Mouse (Mus musculus): ENCODE measurements at regions not wholly inside any gene's neighbourhood (a gene's known extent, or its start where the extent isn't known, plus 50 kb on each side); places are given as distances from the start of the nearest gene placed in this dataset.

DNA sequence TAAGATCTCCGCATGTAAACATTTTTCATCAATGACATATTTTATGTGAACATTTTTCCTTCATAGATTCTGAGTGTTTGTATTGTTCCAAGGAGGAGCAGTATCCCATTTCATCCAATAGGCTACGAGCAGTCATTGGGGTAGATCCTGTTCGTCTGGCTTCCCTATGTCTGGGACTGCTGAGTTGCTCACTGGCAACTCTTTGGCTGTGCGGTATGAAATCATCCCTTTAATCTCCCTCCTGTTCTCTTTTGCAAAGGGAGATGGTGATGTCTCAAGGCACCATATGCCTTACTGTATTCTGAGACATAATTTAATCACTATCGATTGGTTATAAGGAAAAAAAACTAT lies 133.4 kb upstream of the Fam241a start:
- no peak for TF ChIP-seq CTCF (IDR thresholded peaks at IDR 0.05; ENCODE audit: extremely low read depth, insufficient read length, insufficient replicate concordance, low read depth, low read length)
- no peak for TF ChIP-seq POLR2A (IDR thresholded peaks at IDR 0.05; ENCODE audit: low read depth, low read length)

Measured in small intestine, adult 2 months (tissue).